Mouse (Mus musculus): Measurements from ENCODE around the gene Hemgn. TPM values are rescaled to one million over a fixed set of nuclear protein-coding genes. Genes with fewer than 3 reads are reported as not detected.
A peak's percentile ranks its signal among the peaks of the same experiment; 100 is the strongest.

Gene Hemgn
- total and polyA plus RNA-seq, 3 experiments: 11.8 to 19.9 TPM; not detected in 1

DNA sequence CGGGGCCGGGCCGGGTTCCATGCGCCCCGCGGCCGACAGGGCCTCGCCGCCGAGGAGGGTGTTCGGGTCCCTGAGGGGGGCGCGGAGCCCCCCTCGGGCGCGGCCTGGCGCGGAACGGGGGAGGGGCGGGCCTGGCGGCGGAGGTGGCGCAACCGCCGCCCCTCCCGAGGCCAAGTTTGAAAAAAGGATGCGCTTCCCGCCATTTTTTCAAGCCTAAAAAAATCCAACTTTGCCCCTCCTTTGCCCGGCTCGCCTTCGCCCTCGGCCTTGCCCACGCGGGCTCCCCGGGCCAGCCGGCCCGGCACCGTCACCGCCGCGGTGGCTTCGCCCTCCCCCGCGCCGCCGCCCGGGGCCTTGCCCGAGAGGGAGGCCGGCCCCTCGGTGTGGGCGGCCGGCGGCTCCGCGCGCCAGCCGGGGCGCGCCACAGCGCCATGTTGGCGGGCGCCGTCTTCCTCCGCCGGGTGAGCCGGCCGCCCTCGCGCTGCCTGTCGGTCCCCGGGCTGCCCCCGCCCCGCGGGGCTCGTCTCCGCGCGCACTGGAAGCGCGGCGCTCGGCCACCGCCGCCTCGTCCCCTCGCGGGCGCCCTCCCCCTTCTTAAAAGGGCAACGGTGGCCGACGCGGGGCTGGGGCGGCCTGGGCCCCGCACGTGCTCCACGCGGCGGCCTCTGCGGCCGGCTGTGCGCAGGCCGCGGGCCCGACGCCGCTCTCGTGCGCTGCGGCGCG is 38.6 kb upstream of the Hemgn start:
- H3K36me3 ChIP-seq (ENCODE audit: control insufficient read depth in 1 of 2, insufficient read depth in 2 of 2, low read length in 2 of 2): peaks cover 0 to 50% of the 10 kb centered on the region in 2 experiments
- H3K9me3 ChIP-seq (replicated peaks; ENCODE audit: insufficient read depth, low read length): no peaks in the 10 kb centered on the region
- H3K79me2 ChIP-seq (ENCODE audit: control insufficient read depth, insufficient read depth, low read length, poor library complexity): peaks cover 64% of the 10 kb centered on the region
- peak; percentile 65 for DNase-seq (ENCODE audit: low read depth, low spot score)
- H3K4me1 ChIP-seq (ENCODE audit: control insufficient read depth in 1 of 2, insufficient read depth in 2 of 2, low read length in 2 of 2): peaks cover 27 to 46% of the 10 kb centered on the region in 2 experiments
- H3K27me3 ChIP-seq (ENCODE audit: control insufficient read depth in 1 of 2, insufficient read depth in 2 of 2, low read length in 2 of 2): no peaks in the 10 kb centered on the region
- peak overlapping the region; percentile 98 for H3K9ac ChIP-seq (ENCODE audit: control insufficient read depth, low read depth, low read length, poor library complexity, severe bottlenecking)
- peak overlapping the region; percentile 91 for H3K27ac ChIP-seq (ENCODE audit: control insufficient read depth, low read depth, low read length)
- peak; percentile 7; the same call in 1 of the 2 replicates for TF ChIP-seq SIN3A (IDR thresholded peaks at IDR 0.05; ENCODE audit: low read length)
- no peak for TF ChIP-seq RAD21 (IDR thresholded peaks at IDR 0.05; ENCODE audit: low read depth, low read length)
- TF ChIP-seq NELFE (IDR thresholded peaks at IDR 0.05; ENCODE audit: low read depth, low read length): peak; percentile 8
- H3K4me3 ChIP-seq (ENCODE audit: control insufficient read depth in 1 of 2, insufficient read depth in 1 of 2, low read depth in 2 of 2, low read length in 2 of 2): peak overlapping the region; percentile 85 to 90; a peak in 3 of 4 replicates

DNA sequence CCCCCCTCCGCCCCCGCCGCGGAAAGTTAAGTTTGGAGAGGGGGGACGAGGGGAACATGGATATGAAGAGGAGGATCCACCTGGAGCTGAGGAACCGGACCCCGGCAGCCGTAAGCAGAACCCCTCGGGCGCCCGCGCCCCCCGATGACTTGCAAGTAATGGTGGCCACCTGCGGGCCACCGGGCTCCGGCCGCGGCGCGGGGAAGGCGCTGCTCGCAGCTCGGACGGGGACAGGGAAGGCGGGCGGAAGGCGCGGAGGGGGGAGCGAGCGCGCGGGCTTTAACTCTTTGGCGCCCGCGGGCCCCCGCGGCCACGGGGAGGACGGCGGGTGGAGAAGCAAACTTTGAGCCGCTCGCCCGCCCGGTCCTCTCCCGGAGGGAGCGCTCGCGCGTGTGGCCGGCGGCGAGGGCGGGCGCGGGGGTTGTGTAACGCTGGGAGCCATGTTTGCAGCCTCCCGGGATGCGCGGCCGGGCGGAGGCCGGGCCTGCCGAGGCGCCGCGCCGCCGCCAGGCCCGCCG is 38.0 kb upstream of the Hemgn start:
- TF ChIP-seq MAZ (IDR thresholded peaks at IDR 0.05; ENCODE audit: low read depth, low read length) (peak; percentile 46; the same call in 1 of the 2 replicates), ZKSCAN1 (IDR thresholded peaks at IDR 0.05; ENCODE audit: low read depth, low read length) (no peak), TBP (IDR thresholded peaks at IDR 0.05; ENCODE audit: low read depth, low read length) (no peak), ZMIZ1 (IDR thresholded peaks at IDR 0.05; ENCODE audit: low read depth, low read length) (no peak), ELF1 (IDR thresholded peaks at IDR 0.05; ENCODE audit: low read depth, low read length) (no peak), USF2 (IDR thresholded peaks at IDR 0.05; ENCODE audit: borderline replicate concordance in 1 of 2, insufficient read depth in 1 of 2, low read depth in 1 of 2, low read length in 2 of 2) (no peak), UBTF (IDR thresholded peaks at IDR 0.05; ENCODE audit: borderline replicate concordance, insufficient read depth, low read depth, low read length) (peak; percentile 10; the same call in 1 of the 2 replicates), BHLHE40 (IDR thresholded peaks at IDR 0.05; ENCODE audit: borderline replicate concordance, low read depth, low read length) (no peak), POLR2AphosphoS2 (IDR thresholded peaks at IDR 0.05; ENCODE audit: low read length) (no peak), ETS1 (IDR thresholded peaks at IDR 0.05; ENCODE audit: low read depth, low read length) (no peak), TCF12 (IDR thresholded peaks at IDR 0.05; ENCODE audit: low read depth, low read length) (no peak), CHD2 (IDR thresholded peaks at IDR 0.05; ENCODE audit: low read length) (no peak), USF1 (IDR thresholded peaks at IDR 0.05; ENCODE audit: low read depth, low read length) (no peak), GABPA (IDR thresholded peaks at IDR 0.05; ENCODE audit: low read depth, low read length) (no peak), MAFK (IDR thresholded peaks at IDR 0.05; ENCODE audit: borderline replicate concordance, low read depth, low read length) (no peak), SIN3A (IDR thresholded peaks at IDR 0.05; ENCODE audit: low read length) (peak; percentile 43; the same call in 1 of the 2 replicates)
- DNase-seq (ENCODE audit: low read depth, low spot score): peak; percentile 60
- H3K27me3 ChIP-seq (ENCODE audit: control insufficient read depth in 1 of 2, insufficient read depth in 2 of 2, low read length in 2 of 2): no peaks in the 10 kb centered on the region
- peak overlapping the region; percentile 85 to 90 for H3K4me3 ChIP-seq (ENCODE audit: control insufficient read depth in 1 of 2, insufficient read depth in 1 of 2, low read depth in 2 of 2, low read length in 2 of 2)
- peaks cover 58% of the 10 kb centered on the region for H3K79me2 ChIP-seq (ENCODE audit: control insufficient read depth, insufficient read depth, low read length, poor library complexity)
- peak overlapping the region; percentile 91 for H3K27ac ChIP-seq (ENCODE audit: control insufficient read depth, low read depth, low read length)
- H3K9me3 ChIP-seq (replicated peaks; ENCODE audit: insufficient read depth, low read length): no peaks in the 10 kb centered on the region
- peaks cover 27 to 42% of the 10 kb centered on the region in 2 experiments for H3K4me1 ChIP-seq (ENCODE audit: control insufficient read depth in 1 of 2, insufficient read depth in 2 of 2, low read length in 2 of 2)
- H3K9ac ChIP-seq (ENCODE audit: control insufficient read depth, low read depth, low read length, poor library complexity, severe bottlenecking): peak overlapping the region; percentile 98
- H3K36me3 ChIP-seq (ENCODE audit: control insufficient read depth in 1 of 2, insufficient read depth in 2 of 2, low read length in 2 of 2): peaks cover 0 to 44% of the 10 kb centered on the region in 2 experiments
